Mouse (Mus musculus): ENCODE data around the gene Nbr1. TPM values are rescaled to one million over a fixed set of nuclear protein-coding genes. Genes with fewer than 3 reads are reported as not detected.
"Not testable (repeated sequence)": the region's sequence is repeated elsewhere in the genome, so short reads cannot be mapped to it uniquely, and the experiment has no call there.

Nbr1 gene
- polyA plus RNA-seq, 1 experiment from 2014 or later = 99.4 TPM

DNA sequence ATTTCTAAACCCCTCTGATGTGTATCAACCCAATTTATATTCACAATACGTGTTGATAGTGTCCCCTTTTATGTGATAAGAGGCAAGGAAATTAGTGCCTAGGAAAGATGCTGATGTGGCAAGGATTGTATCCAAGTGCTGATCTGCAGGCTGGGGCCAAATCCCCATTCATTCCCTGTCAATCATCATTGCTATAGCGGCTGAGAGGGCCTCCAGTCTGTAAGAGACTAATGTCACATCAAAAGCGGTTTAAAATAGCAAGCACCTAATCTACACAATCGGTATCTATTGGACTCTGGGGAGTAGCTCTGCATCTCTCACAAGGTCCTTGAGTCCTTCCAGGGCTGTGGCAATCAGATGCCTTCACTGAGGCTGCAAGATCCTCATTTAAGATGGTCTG lies 62.2 kb downstream of the Nbr1 start:
- H3K27ac ChIP-seq (replicated peaks) = no peak overlapping the region
- H3K27me3 ChIP-seq = no peaks in the 10 kb centered on the region
- no peak overlapping the region for H3K4me2 ChIP-seq
- H3K4me1 ChIP-seq (replicated peaks) = peaks cover 17% of the 10 kb centered on the region
- WGBS = 73% methylated on average over 4 of the region's 4 CpGs
- H3K9me3 ChIP-seq = no peaks in the 10 kb centered on the region
- no peak for ATAC-seq (ENCODE audit: low read depth)
- H3K4me3 ChIP-seq = no peak overlapping the region
- H3K9ac ChIP-seq = no peak overlapping the region
- H3K36me3 ChIP-seq = no peaks in the 10 kb centered on the region

DNA sequence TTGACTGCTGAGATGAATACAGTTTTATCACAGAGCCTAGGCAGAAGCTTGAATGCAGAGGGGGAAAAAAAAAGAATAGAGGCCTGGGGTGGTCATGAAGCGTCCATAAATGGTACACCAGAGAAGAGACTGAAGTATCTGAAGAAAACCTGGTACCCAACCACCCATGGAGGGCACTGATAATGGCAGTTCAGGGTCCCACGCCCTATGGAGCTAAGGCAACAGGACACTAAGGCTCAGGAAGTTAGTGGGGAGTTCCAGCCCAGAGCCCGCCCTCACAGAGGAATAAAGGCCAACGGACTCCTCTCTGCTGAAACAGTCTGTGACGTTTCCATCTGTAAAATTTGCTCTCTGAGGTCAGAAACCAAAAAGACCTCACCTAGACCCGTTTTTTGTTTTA lies 63.4 kb downstream of the Nbr1 start:
- Histone ChIP-seq H3K9me3 (no peaks in the 10 kb centered on the region), H3K9ac (no peak overlapping the region), H3K27me3 (no peaks in the 10 kb centered on the region), H3K27ac (replicated peaks) (no peak overlapping the region), H3K4me3 (no peak overlapping the region), H3K4me1 (replicated peaks) (peaks cover 17% of the 10 kb centered on the region), H3K4me2 (no peak overlapping the region), H3K36me3 (no peaks in the 10 kb centered on the region)
- no peak for ATAC-seq (ENCODE audit: low read depth)
- 79% methylated on average over 6 of the region's 6 CpGs for whole genome bisulfite sequencing

DNA sequence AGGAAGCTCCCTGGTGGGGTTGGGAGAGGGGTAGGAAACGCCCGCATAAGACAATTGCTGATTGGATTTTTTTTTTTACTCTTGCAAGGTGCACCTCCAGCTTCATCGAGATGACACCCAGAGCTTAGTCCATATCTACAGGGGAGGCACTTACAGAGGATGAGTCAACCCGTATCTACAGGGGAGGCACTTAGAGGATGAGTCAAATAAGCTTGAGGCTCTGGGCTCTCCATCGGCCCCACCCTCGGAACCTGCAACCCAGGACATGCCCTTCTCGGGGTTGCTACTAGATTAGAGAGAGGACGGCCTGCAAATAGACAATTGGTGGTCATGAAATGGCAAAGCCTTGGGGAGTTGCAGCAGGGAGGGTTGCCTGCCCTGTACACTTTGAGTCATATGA lies 64.2 kb downstream of the Nbr1 start:
- Histone ChIP-seq H3K4me3 (no peak overlapping the region), H3K9ac (no peak overlapping the region), H3K27me3 (no peaks in the 10 kb centered on the region), H3K4me1 (replicated peaks) (peaks cover 17% of the 10 kb centered on the region), H3K4me2 (no peak overlapping the region), H3K36me3 (no peaks in the 10 kb centered on the region), H3K9me3 (no peaks in the 10 kb centered on the region), H3K27ac (replicated peaks) (no peak overlapping the region)
- ATAC-seq (ENCODE audit: low read depth) = no peak
- 93% methylated on average over 8 of the region's 8 CpGs for whole genome bisulfite sequencing

DNA sequence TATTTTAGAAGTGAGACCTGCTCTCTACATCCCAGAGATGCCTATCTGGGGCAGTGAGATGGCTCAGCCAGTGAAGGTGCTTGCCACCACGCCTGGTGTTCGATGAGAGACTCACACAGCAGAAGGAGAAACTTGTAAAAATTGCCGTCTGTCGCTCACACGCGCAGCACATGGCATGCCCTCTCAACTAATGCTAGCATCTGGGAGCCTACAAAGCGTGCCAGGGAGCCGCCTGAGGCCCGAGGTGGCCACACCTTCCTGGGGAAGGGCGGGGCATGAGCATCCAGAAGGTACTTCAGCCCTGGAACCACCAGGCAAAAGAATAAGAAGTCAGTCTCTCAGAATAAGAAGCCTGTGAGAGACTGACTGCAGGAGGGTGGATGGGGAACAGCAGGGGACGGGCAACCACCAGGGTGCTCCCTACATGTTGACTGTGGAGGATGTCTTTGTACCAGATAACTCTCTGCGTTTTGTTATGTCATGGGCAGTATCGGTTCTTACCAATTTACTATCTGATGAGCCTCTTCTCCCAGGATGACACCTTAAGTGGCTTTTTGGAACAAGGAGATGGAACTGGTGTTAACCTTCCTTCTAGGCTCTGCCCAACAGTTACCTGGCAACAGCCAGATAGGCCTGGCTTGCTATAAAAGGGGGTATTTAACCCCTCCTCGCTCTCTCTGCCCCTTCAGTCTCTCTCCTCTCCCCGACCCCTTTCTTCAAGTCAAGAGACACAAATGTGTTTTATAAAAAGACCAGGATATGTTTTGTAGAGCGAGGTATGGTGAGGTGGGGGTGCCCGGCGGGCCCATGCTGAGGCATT lies 65.2 kb downstream of the Nbr1 start:
- peak; percentile 58; the same call in 1 of the 2 replicates for ATAC-seq (ENCODE audit: low read depth)
- Histone ChIP-seq H3K4me3 (no peak overlapping the region), H3K9ac (peak overlapping the region; percentile 22; the same call in 1 of the 2 replicates), H3K4me2 (peak overlapping the region; percentile 39), H3K36me3 (no peaks in the 10 kb centered on the region), H3K27ac (replicated peaks) (peak overlapping the region; percentile 56), H3K9me3 (no peaks in the 10 kb centered on the region), H3K27me3 (no peaks in the 10 kb centered on the region), H3K4me1 (replicated peaks) (peaks cover 17% of the 10 kb centered on the region)
- 21% methylated on average over 18 of the region's 18 CpGs for WGBS

DNA sequence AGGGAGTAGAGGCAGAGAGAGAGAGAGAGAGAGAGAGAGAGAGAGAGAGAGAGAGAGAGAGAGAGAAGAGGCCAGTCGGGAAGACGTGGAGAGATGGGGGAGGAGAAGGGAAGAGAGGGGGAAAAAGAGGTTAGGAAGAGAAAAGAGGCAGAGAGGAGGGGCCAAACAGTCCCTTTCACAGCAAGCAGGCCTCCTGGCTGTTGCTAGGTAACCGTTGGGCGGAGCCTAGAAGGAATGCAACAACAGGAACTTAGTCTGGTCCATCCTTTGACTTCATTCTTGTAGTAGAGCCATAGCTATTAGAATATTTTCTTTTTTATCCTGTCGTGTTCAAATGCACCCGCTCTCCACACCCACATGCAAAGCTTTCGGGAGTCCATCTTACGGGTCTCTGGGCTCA lies 65.9 kb downstream of the Nbr1 start:
- ATAC-seq (ENCODE audit: low read depth) = peak; percentile 77; the same call in 1 of the 2 replicates
- Histone ChIP-seq H3K27me3 (no peaks in the 10 kb centered on the region), H3K36me3 (no peaks in the 10 kb centered on the region), H3K4me2 (peak overlapping the region; percentile 39), H3K9me3 (no peaks in the 10 kb centered on the region), H3K4me1 (replicated peaks) (peaks cover 17% of the 10 kb centered on the region), H3K27ac (replicated peaks) (peak overlapping the region; percentile 56), H3K4me3 (peak overlapping the region; percentile 5; the same call in 1 of the 2 replicates), H3K9ac (no peak overlapping the region)
- 4% methylated on average over 8 of the region's 8 CpGs for WGBS

DNA sequence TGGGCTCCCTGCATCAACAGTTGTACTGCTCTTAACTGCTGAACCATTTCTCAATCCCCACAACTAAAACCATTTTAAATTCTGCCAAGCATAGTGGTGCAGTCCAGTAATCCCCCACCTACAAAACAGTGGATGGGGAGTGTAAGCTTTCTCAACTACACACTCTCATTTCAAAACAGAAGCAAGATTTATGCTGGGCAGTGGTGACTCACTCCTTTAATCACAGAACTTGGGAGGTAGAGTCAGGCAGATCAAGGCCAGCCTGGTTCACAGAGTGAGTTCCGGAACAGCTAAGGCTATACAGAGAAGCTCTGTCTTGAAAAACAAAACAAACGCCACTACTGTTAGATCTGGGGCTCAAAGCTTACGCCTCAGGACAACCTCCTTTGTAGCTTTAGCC lies 66.6 kb downstream of the Nbr1 start:
- WGBS = 61% methylated on average over 3 of the region's 3 CpGs
- Histone ChIP-seq H3K4me2 (no peak overlapping the region), H3K36me3 (no peaks in the 10 kb centered on the region), H3K27me3 (no peaks in the 10 kb centered on the region), H3K27ac (replicated peaks) (no peak overlapping the region), H3K9ac (no peak overlapping the region), H3K9me3 (no peaks in the 10 kb centered on the region), H3K4me1 (replicated peaks) (peaks cover 17% of the 10 kb centered on the region), H3K4me3 (no peak overlapping the region)
- ATAC-seq (ENCODE audit: low read depth) = no peak

DNA sequence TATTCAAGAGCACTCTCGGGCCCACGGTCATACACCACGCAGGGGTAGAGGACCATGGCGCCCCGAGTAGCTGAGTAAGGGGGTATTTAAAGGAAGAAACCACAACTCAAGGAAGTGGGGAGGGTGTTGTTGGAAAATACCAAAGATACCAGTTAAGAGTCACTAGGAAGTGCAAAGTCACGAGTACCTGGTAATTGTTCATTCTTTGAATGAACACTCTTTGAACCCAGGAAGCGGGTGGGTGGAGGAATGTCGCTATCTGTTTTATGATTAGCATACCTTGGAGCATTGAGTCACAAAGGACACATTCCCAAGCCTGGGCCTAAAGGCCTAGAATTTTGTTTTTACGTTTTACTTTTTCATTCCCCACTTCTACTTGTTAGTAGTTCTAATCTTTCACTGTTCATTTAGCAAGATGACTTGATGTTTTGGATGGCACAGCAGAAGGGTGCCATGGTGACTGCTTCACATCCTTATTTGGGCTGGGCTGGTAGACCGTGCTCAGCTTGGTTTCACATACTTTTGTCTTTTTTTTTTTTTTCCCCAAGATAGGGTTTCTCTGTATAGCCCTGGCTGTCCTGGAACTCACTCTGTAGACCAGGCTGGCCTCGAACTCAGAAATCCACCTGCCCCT lies 68.2 kb downstream of the Nbr1 start:
- not testable (repeated sequence) for H3K27me3 ChIP-seq; ATAC-seq (ENCODE audit: low read depth); H3K36me3 ChIP-seq; H3K9me3 ChIP-seq; H3K9ac ChIP-seq; H3K4me3 ChIP-seq; H3K4me2 ChIP-seq; H3K27ac ChIP-seq (replicated peaks)
- H3K4me1 ChIP-seq (replicated peaks) = peaks cover 17% of the 10 kb centered on the region
- 87% methylated on average over 11 of the region's 11 CpGs for WGBS

DNA sequence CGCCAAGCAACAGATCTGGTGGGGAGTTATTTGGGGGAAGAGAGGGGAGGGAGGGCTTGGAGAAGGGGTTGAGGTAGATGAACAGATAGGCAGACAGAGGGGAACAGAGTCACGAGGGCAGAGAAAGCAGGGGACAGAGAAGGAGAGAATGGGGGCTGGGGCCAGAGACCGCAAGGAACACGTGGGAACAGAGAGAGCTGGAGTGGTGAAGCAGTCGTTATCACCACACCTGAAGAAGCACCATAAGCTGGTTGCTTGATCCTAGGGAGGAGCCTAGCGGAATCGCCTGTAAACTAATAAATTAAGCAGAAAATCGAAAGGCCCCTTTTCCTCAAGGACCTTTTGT lies 74.7 kb downstream of the Nbr1 start:
- peak overlapping the region; percentile 89 for H3K27ac ChIP-seq (replicated peaks)
- H3K27me3 ChIP-seq = no peaks in the 10 kb centered on the region
- no peaks in the 10 kb centered on the region for H3K9me3 ChIP-seq
- no peaks in the 10 kb centered on the region for H3K36me3 ChIP-seq
- H3K9ac ChIP-seq = peak overlapping the region; percentile 69
- peak overlapping the region; percentile 94 for H3K4me2 ChIP-seq
- H3K4me1 ChIP-seq (replicated peaks) = peaks cover 19% of the 10 kb centered on the region
- ATAC-seq (ENCODE audit: low read depth) = peak; percentile 45
- H3K4me3 ChIP-seq = peak overlapping the region; percentile 37
- WGBS = 4% methylated on average over 8 of the region's 8 CpGs

DNA sequence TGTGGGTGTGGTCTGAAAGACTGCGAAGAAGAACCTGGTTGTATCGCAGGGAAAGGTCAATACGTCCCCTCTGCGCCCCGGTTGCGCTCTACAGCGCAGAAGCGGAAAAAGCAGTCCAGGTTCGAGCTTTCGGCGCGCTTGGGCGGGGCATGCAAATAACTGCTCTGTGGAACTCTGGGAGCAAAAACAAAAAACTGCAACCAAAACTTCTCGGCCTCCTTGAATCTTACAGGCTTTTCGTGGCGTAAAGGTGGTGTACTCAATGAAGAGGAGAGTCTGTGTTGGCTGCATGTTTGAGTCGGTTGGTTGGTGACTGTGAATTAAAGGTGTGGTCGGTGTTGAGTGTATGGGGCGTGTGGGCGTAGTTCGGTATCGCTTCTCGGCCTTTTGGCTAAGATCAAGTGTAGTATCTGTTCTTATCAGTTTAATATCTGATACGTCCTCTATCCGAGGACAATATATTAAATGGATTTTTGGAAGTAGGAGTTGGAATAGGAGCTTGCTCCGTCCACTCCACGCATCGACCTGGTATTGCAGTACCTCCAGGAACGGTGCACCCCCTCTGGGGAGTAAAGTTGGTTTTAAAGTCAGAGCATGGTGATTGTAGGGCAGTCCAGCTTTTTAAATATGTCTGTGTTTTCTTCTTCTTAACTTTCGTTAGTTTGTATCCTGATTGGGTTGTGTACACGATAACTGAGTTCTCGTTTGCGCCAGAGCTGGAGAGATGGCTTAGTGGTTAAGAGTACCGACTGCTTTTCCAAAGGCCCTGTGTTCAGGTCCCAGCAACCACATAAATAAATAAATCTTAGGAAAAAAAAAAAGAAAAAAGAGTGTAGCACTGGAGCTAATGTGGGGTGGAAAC lies 75.3 kb downstream of the Nbr1 start, which contains the start of gene Rdm1:
Rdm1 (plus strand) TSS at position 201 of the 862 bp plus-strand sequence.
- Histone ChIP-seq H3K36me3 (no peaks in the 10 kb centered on the region), H3K27me3 (no peaks in the 10 kb centered on the region), H3K4me3 (peak within 1 kb of the TSS; percentile 59), H3K9ac (peak within 1 kb of the TSS; percentile 73), H3K9me3 (no peaks in the 10 kb centered on the region), H3K27ac (replicated peaks) (peak within 1 kb of the TSS; percentile 90), H3K4me2 (peak within 1 kb of the TSS; percentile 94), H3K4me1 (replicated peaks) (peaks cover 19% of the 10 kb centered on the region)
- under 1% methylated on average over 34 of the region's 34 CpGs for WGBS
- ATAC-seq (ENCODE audit: low read depth) = peak; percentile 89

DNA sequence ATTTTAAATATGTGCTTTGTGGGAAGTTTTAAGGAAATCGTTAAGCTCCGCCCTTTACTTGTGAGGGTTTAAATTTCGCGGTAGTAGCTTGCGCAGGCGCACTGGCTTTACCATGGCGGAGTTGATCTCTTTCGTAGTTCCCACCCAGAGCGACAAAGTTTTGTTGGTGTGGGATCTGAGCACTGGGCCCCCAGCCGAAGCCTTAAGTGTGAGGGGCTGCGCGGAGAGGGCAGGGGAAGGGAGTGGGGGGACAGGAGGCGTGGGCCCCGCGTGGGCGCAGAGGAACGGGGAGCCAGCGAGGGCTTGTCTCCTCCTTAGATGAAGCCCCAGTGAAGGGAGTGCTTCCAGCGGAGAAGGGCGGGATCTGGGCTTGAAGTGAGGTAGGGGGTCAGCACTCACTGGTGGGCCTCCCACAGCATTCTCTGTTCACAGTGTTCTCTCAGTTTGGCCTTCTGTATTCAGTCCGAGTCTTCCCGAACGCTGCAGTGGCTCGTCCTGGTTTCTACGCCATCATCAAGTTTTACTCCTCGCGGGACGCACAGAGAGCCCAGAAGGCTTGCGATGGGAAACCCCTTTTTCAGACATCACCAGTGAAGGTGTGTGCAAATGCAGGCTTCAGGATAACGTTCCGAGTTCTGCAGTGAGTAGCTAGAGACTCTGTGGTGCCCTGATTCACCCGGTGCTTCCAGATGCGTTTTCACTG lies 76.1 kb downstream of the Nbr1 start:
- no peaks in the 10 kb centered on the region for H3K9me3 ChIP-seq
- ATAC-seq (ENCODE audit: low read depth) = 0 out of 2 replicates have a peak, but pooled peaks have one; percentile 9
- H3K9ac ChIP-seq = peak overlapping the region; percentile 73
- H3K36me3 ChIP-seq = peaks cover 2% of the 10 kb centered on the region; the same call in 1 of the 2 replicates
- under 1% methylated on average over 33 of the region's 33 CpGs for WGBS
- no peaks in the 10 kb centered on the region for H3K27me3 ChIP-seq
- H3K4me1 ChIP-seq (replicated peaks) = peaks cover 19% of the 10 kb centered on the region
- peak overlapping the region; percentile 59 for H3K4me3 ChIP-seq
- H3K4me2 ChIP-seq = peak overlapping the region; percentile 94
- H3K27ac ChIP-seq (replicated peaks) = peak overlapping the region; percentile 90

DNA sequence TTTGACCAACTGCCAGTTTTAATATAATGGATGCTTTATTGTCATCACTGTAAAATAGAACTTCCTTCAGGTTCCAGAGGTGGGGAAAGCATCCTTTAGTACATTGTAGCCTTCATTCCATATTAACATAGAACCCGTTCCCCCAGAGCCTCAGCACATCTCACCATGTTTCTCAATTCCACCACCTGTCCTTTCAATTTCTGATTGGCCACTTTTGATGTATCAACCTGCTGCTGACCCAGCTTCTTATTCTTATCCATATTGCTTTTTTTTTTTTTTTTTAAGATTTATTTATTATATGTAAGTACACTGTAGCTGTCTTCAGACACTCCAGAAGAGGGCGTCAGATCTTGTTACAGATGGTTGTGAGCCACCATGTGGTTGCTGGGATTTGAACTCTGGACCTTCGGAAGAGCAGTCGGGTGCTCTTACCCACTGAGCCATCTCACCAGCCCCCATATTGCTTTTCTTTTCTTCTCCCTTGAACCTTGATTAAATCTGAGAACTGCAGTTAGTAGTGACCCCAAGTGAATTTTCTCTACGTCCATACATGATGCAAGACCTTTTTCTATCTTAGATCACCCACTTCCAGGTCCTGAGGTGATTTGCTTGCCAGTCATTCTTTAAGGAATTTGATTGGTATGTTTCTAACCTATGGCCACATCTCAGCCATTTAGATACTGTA lies 76.9 kb downstream of the Nbr1 start:
- not testable (repeated sequence) for H3K27me3 ChIP-seq; H3K36me3 ChIP-seq; H3K9ac ChIP-seq; ATAC-seq (ENCODE audit: low read depth); H3K9me3 ChIP-seq; H3K27ac ChIP-seq (replicated peaks)
- peak overlapping the region; percentile 94 for H3K4me2 ChIP-seq
- 68% methylated on average over 4 of the region's 5 CpGs for WGBS
- peak overlapping the region; percentile 59 for H3K4me3 ChIP-seq
- peaks cover 19% of the 10 kb centered on the region for H3K4me1 ChIP-seq (replicated peaks)

Measured in neural tube, embryonic 13.5 days (tissue).